Mouse (Mus musculus): ENCODE data around the gene A930033H14Rik.

- TF ChIP-seq CTCF (IDR thresholded peaks at IDR 0.05; ENCODE audit: control insufficient read depth, insufficient read depth, insufficient replicate concordance, low read depth, low read length) (no peak), POLR2A (IDR thresholded peaks at IDR 0.05; ENCODE audit: control insufficient read depth, low read depth, low read length) (no peak)
Observed at GRCm38 (mm10) chr10:69258588-69258987, 45.7 kb upstream of the A930033H14Rik start.
